Mouse (Mus musculus): ENCODE results near the gene Elavl1.

DNA sequence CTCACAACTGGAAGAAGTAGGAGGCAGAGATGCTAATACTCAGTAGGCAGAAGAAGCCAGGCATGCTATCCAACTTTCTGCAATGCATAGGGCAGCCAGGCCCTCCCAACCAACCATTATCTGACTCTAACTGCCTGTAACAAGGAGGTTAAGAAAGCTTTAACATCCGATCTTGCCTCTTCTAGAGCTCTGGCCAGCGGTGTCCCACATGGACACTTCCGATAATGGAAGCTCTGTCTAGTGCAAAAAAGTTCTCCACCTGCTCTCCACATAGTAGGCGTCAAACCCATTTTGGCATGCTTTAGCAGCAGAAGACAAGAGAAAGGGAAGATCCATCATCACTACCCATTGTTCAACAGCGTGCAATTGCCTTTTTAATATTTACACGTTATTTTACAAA lies 1.3 kb downstream of the Elavl1 start:
- TF ChIP-seq CTCF (IDR thresholded peaks at IDR 0.05; ENCODE audit: borderline replicate concordance, insufficient read depth, low read depth, low read length) (no peak), POLR2A (IDR thresholded peaks at IDR 0.05; ENCODE audit: borderline replicate concordance, insufficient read depth, low read length) (no peak)
